Mouse (Mus musculus) bone marrow, adult 2 months (tissue): ENCODE measurements around the gene Rorc.

Experiments
- CTCF ChIP-seq: fragments of 200-500 bp; IDR thresholded peaks from 2 replicates; pipeline ENCODE4 v1.5.1; 2011; ENCODE audit warnings: low read length, control low read depth; ENCODE audit not compliant: control insufficient read depth, insufficient read depth
- POLR2A ChIP-seq: fragments of 200-500 bp; IDR thresholded peaks from 2 replicates; pipeline ENCODE4 v1.6.1; 2011; ENCODE audit warnings: low read depth, mild to moderate bottlenecking, control low read depth, low read length, borderline replicate concordance; ENCODE audit not compliant: control insufficient read depth

DNA sequence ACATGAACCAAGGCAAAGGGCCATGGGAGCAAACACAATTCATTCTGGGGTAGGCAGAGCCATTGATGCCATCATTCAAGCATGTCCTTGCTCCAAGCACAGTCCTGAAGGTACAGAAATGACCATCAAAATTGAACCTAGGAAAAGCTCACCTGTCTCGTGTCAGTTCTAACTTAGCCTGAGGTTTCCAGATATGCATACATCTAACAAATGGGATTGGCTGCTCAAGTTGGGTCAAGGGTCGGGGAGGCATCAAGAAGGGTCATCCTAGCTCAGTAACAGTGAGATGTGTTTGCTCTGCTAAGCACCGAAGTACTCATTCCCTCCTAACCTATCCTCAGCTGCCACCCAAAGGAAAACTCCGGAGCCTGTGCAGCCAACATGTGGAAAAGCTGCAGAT lies 24.3 kb downstream of the Rorc start:
- TF ChIP-seq CTCF: no peak
- no peak for TF ChIP-seq POLR2A
